Mouse (Mus musculus): ENCODE data around the gene Btla.

The Btla gene

GRCm38 (mm10) chr16:45261321-45261720 lies 37.2 kb downstream of the Btla start:
- no peak for DNase-seq

- DNase-seq: no peak
Measured at GRCm38 (mm10) chr16:45262051-45262450, 37.9 kb downstream of the Btla start.

- no peak for DNase-seq
Measured at GRCm38 (mm10) chr16:45269886-45270285, 45.8 kb downstream of the Btla start.

- DNase-seq: no peak
Measured at GRCm38 (mm10) chr16:45283093-45283492, 59.0 kb downstream of the Btla start.

- DNase-seq: no peak
Measured at GRCm38 (mm10) chr16:45297806-45298205, 73.7 kb downstream of the Btla start.

Measured in right cerebral cortex, postnatal 14 days (tissue).